ENCODE assay signal across 11 mouse cellular contexts in the genomic region with DNA sequence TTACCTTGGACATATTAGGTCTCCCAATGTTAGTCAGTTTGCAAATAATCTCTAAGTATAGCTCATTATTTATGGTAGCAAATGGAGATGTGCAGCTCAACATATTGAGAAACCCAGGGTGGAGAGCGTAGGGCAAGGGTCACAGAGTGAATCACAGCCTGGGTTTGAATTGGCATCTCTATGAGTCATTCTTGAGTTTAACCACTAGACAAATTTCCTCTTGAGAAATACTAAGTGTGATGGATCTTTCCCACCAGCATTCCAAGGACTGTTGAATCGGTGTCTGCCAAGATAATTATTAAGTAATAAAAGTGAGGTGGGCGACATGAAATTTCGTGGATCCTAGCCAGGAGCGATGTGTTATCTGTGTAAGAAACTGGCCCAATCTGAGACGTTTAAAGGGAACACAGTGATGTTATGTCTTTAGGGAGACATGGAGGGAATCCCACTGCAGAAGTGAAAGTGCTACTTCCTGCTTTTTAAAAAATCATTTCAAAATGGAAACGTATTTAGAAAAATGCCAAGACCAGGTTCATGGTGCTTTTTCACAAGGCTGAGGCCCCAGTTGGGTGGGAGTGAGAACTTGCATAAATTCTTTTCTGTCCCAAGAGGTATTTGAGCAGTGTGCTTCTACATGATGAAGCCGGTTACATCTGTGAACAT.
DNase-seq lines count a peak whose midpoint lies in the region; ATAC-seq and TF ChIP-seq lines count a peak whose summit lies in the region.
"Had no signal": no experiment of that assay in that cellular context is flagged by ENCODE, and none has a peak within 500 bp of the region (broad histone marks: within the 10 kb centered on the region; RNA-seq: fewer than 3 reads in every experiment).

No protein-coding gene starts in this region.

- no peaks in the 10 kb centered on the region for H3K27me3 ChIP-seq in CH12.LX (replicated peaks)
- H3K27me3 ChIP-seq in neural tube, embryonic 15.5 days (replicated peaks), result no peaks in the 10 kb centered on the region
- no peaks in the 10 kb centered on the region for H3K27me3 ChIP-seq in hindbrain, embryonic 10.5 days (ENCODE audit: insufficient read depth, poor library complexity, severe bottlenecking)
- H3K27me3 ChIP-seq: heart, embryonic 13.5 days; lung, embryonic 15.5 days had no signal

- WGBS in neural tube, embryonic 15.5 days, result 87% methylated on average over 8 of the region's 8 CpGs
- 93% methylated on average over 8 of the region's 8 CpGs for WGBS in hindbrain, embryonic 10.5 days

- peak; percentile 56 for TF ChIP-seq EP300 in CH12.LX (IDR thresholded peaks at IDR 0.05; ENCODE audit: low read length)

- no peak overlapping the region for H3K27ac ChIP-seq in CH12.LX (ENCODE audit: insufficient read depth, low read depth)
- H3K27ac ChIP-seq in brown adipose tissue, adult 24 weeks (replicated peaks; ENCODE audit: low read depth, low read length), result 0 out of 2 replicates have a peak overlapping the region, but pooled peaks have one; percentile 30
- no peak overlapping the region for H3K27ac ChIP-seq in neural tube, embryonic 15.5 days (replicated peaks)
- H3K27ac ChIP-seq in hindbrain, embryonic 10.5 days, result no peak overlapping the region
- H3K27ac ChIP-seq: heart, embryonic 13.5 days; limb, embryonic 10.5 days; lung, embryonic 15.5 days had no signal

- no peak overlapping the region for H3K9ac ChIP-seq in CH12.LX (ENCODE audit: insufficient read depth, low read depth)
- no peak overlapping the region for H3K9ac ChIP-seq in neural tube, embryonic 15.5 days (replicated peaks)
- H3K9ac ChIP-seq: heart, embryonic 13.5 days; lung, embryonic 15.5 days had no signal

- in situ Hi-C loops in CH12.LX (cut with MboI; ENCODE audit: low pct_ligation_motif_present, low pct_unique_long_range_greater_than_20kb, low sequenced_read_pairs), result no loop called here

- no peak for ATAC-seq in neural tube, embryonic 15.5 days (ENCODE audit: low FRiP score)

- dilution Hi-C loops in CH12.LX (cut with MboI; ENCODE audit: extremely low pct_ligation_motif_present, extremely low pct_unique_long_range_greater_than_20kb, low sequenced_read_pairs), result no loop called here

- H3K4me2 ChIP-seq in CH12.LX (ENCODE audit: insufficient read depth, low read depth, poor library complexity, severe bottlenecking), result peak overlapping the region; percentile 15; the same call in 1 of the 2 replicates
- H3K4me2 ChIP-seq in neural tube, embryonic 15.5 days, result no peak overlapping the region
- H3K4me2 ChIP-seq: heart, embryonic 13.5 days; lung, embryonic 15.5 days had no signal

- no peak for TF ChIP-seq CTCF in CH12.LX (conservative IDR thresholded peaks at IDR 0.05 in 1 of 2, IDR thresholded peaks at IDR 0.05 in 1 of 2; ENCODE audit: low read depth in 2 of 2, low read length in 2 of 2)

- H3K36me3 ChIP-seq in CH12.LX (replicated peaks in 1 of 2; ENCODE audit: control insufficient read depth in 1 of 2, insufficient read depth in 1 of 2, low read length in 1 of 2), result no peaks in the 10 kb centered on the region
- no peaks in the 10 kb centered on the region for H3K36me3 ChIP-seq in neural tube, embryonic 15.5 days
- H3K36me3 ChIP-seq in hindbrain, embryonic 10.5 days, result no peaks in the 10 kb centered on the region
- H3K36me3 ChIP-seq: heart, embryonic 13.5 days; limb, embryonic 10.5 days; lung, embryonic 15.5 days had no signal

- no peak for TF ChIP-seq RAD21 in CH12.LX (IDR thresholded peaks at IDR 0.05; ENCODE audit: low read depth, low read length)

- no peaks in the 10 kb centered on the region for H3K9me3 ChIP-seq in CH12.LX (replicated peaks; ENCODE audit: low read length)
- H3K9me3 ChIP-seq in neural tube, embryonic 15.5 days (replicated peaks), result no peaks in the 10 kb centered on the region
- H3K9me3 ChIP-seq in hindbrain, embryonic 10.5 days, result no peaks in the 10 kb centered on the region
- H3K9me3 ChIP-seq: heart, embryonic 13.5 days; limb, embryonic 10.5 days; lung, embryonic 15.5 days had no signal

- no peaks in the 10 kb centered on the region for H3K79me2 ChIP-seq in CH12.LX (replicated peaks; ENCODE audit: control insufficient read depth, extremely low read depth, insufficient read depth, poor library complexity, severe bottlenecking)

- no peak overlapping the region for H3K4me3 ChIP-seq in CH12.LX (replicated peaks in 1 of 3; ENCODE audit: low read depth in 2 of 3, low read length in 2 of 3, poor library complexity in 1 of 3)
- no peak overlapping the region for H3K4me3 ChIP-seq in brown adipose tissue, adult 24 weeks (ENCODE audit: insufficient read depth, low read depth, low read length)
- H3K4me3 ChIP-seq in neural tube, embryonic 15.5 days (replicated peaks), result no peak overlapping the region
- no peak overlapping the region for H3K4me3 ChIP-seq in hindbrain, embryonic 10.5 days
- H3K4me3 ChIP-seq: heart, embryonic 13.5 days; limb, embryonic 10.5 days; lung, embryonic 15.5 days had no signal

- no peak for TF ChIP-seq POLR2A in CH12.LX (IDR thresholded peaks at IDR 0.05; ENCODE audit: low read depth, low read length)

- DNase-seq in adrenal gland, adult (ENCODE audit: inconsistent age in 2 of 2, low spot score in 1 of 2), result peak; percentile 12 to 80
- no peak for DNase-seq in adrenal gland, postnatal 4 days (ENCODE audit: low spot score in 2 of 2)
- no peak for DNase-seq in CH12.LX (ENCODE audit: extremely low read depth)
- peak; percentile 43 for DNase-seq in lung, postnatal 25 days (ENCODE audit: low spot score)
- DNase-seq in right cerebral cortex, adult 18-20 months, result no peak
- DNase-seq in hindbrain, embryonic 10.5 days (ENCODE audit: low spot score), result no peak

- peaks cover 11 to 21% of the 10 kb centered on the region in 2 experiments for H3K4me1 ChIP-seq in CH12.LX (ENCODE audit: control insufficient read depth in 1 of 2, insufficient read depth in 2 of 2)
- H3K4me1 ChIP-seq in brown adipose tissue, adult 24 weeks (ENCODE audit: control insufficient read depth, insufficient read depth, insufficient read length, low read length), result no peaks in the 10 kb centered on the region
- H3K4me1 ChIP-seq in neural tube, embryonic 15.5 days, result no peaks in the 10 kb centered on the region
- no peaks in the 10 kb centered on the region for H3K4me1 ChIP-seq in hindbrain, embryonic 10.5 days (replicated peaks)
- H3K4me1 ChIP-seq: heart, embryonic 13.5 days; limb, embryonic 10.5 days; lung, embryonic 15.5 days had no signal

TF ChIP-seq in CH12.LX, 34 proteins besides CTCF, POLR2A, EP300 and RAD21:
- TF ChIP-seq IRF4 (IDR thresholded peaks at IDR 0.05; ENCODE audit: low read depth, low read length) (peak; percentile 58; the same call in 1 of the 2 replicates), POLR2AphosphoS2 (IDR thresholded peaks at IDR 0.05; ENCODE audit: low read depth, low read length) (no peak)

Comparison
In these comparisons a context has a peak if more than half of its experiments do, and no peak if none do; other contexts are left out.
1. DNase-seq: peak in adrenal gland, adult (2 of 2) and lung, postnatal 25 days (single experiment); none in adrenal gland, postnatal 4 days (0 of 2), CH12.LX (single experiment), right cerebral cortex, adult 18-20 months (single experiment) and hindbrain, embryonic 10.5 days (single experiment).